Mouse (Mus musculus): ENCODE data around the gene Esp1. TPM values are rescaled to one million over a fixed set of nuclear protein-coding genes. Genes with fewer than 3 reads are reported as not detected.
"Not testable (repeated sequence)": the region's sequence is repeated elsewhere in the genome, so short reads cannot be mapped to it uniquely, and the experiment has no call there.

Gene Esp1
- not detected in 2 replicates for polyA plus RNA-seq (2012)

DNA sequence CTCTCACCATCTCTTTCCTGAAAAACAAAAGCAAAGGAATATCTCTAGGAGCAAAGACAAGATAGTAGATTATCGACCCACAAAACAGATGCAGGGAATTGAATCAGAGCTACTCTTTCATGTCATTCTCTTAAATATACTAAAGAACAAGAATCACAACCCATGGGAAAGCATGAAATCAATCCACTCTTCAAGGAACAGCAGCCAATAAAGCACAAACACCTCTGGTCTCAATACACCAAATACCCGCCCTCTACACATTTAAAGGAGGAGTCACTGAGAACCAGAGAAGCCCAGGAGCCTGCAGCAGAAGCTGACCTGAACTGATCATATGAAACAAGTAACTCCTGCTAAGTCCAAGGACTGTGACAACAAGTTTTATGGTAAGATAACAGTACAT is at the start of gene Esp1:
Gene Esp1, plus strand, starts transcription at position 301 of the 400 bp plus-strand sequence.
- TF ChIP-seq GATA1 (IDR thresholded peaks at IDR 0.05; ENCODE audit: low read length) (no peak), TAL1 (IDR thresholded peaks at IDR 0.05; ENCODE audit: low read length) (no peak)
- Histone ChIP-seq H3K4me3 (replicated peaks) (no peak within 1 kb of the TSS), H3K36me3 (ENCODE audit: control insufficient read depth) (no peaks in the 10 kb centered on the region), H3K9me3 (ENCODE audit: control insufficient read depth, low read length) (no peaks in the 10 kb centered on the region), H3K4me1 (ENCODE audit: control insufficient read depth) (no peaks in the 10 kb centered on the region), H3K27me3 (ENCODE audit: control insufficient read depth) (no peaks in the 10 kb centered on the region)

DNA sequence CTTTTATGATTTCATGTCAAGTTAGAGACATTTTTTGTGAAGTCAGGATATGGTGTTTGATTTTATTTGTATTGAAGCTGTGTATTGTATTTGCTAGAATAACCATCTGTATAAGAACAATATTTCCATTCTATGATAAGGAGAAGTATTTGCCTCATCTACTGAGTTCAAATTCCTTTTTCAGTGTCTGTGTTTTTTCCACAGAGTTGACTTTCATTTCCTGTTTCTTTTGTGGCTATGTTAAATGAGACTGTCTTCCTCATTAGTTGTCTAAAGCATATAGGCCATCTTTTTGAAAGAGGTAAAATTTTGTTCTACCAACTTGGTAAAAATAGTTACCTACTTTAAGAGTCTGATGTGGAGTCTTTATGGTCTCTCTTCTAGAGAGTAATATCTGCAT is 10.6 kb upstream of the Esp1 start:
- Histone ChIP-seq H3K9me3 (ENCODE audit: control insufficient read depth, low read length) (no peaks in the 10 kb centered on the region), H3K36me3 (ENCODE audit: control insufficient read depth) (no peaks in the 10 kb centered on the region), H3K4me3 (replicated peaks) (no peak overlapping the region), H3K27me3 (ENCODE audit: control insufficient read depth) (no peaks in the 10 kb centered on the region), H3K4me1 (ENCODE audit: control insufficient read depth) (no peaks in the 10 kb centered on the region)
- TF ChIP-seq GATA1 (IDR thresholded peaks at IDR 0.05; ENCODE audit: low read length) (no peak), TAL1 (IDR thresholded peaks at IDR 0.05; ENCODE audit: low read length) (no peak)

DNA sequence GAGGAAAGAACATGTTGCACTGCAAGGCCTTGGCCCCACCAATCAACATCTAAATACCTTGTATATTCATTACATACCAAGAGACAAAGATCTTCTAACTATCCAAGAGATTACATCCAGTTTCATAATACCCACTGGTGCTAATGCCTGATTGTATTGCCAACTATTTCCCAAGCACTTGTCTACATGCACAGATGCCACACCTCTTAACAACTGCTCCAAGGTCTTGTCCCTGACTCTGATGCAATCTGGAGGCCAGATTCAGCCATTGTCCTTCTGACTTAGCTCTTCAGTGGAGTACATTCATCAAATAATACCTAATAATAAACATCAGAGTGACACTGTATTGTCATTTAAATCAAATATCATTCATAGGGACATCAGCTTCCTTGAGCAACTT is 9.9 kb upstream of the Esp1 start:
- H3K4me3 ChIP-seq (replicated peaks), result not testable (repeated sequence)

DNA sequence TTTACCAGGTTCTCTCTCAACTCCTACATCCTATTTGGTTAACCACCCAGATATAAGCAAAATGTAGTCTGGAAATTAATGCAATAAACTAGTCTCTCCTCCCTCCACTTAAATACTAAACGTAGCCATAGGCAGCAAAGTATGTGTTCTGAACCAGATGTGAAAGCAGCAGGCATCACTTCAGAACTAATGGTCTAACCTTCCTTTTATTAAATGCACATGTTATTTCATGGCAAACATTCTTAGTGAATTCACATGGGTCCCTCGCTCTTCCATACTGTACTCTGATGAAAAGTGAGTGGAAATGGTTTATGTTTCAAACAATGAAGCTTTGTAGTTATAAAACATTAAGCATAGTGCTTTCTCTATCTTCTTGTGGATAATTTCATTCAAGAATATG is 4.4 kb downstream of the Esp1 start:
- Histone ChIP-seq H3K4me3 (replicated peaks) (no peak overlapping the region), H3K9me3 (ENCODE audit: control insufficient read depth, low read length) (no peaks in the 10 kb centered on the region), H3K36me3 (ENCODE audit: control insufficient read depth) (no peaks in the 10 kb centered on the region), H3K4me1 (ENCODE audit: control insufficient read depth) (no peaks in the 10 kb centered on the region), H3K27me3 (ENCODE audit: control insufficient read depth) (no peaks in the 10 kb centered on the region)
- TF ChIP-seq GATA1 (IDR thresholded peaks at IDR 0.05; ENCODE audit: low read length) (no peak), TAL1 (IDR thresholded peaks at IDR 0.05; ENCODE audit: low read length) (no peak)

More for the DNA sequence above, 9.9 kb upstream of the Esp1 start:
- not testable (repeated sequence) for H3K4me1 ChIP-seq (ENCODE audit: control insufficient read depth); H3K9me3 ChIP-seq (ENCODE audit: control insufficient read depth, low read length); H3K27me3 ChIP-seq (ENCODE audit: control insufficient read depth); H3K36me3 ChIP-seq (ENCODE audit: control insufficient read depth)

DNA sequence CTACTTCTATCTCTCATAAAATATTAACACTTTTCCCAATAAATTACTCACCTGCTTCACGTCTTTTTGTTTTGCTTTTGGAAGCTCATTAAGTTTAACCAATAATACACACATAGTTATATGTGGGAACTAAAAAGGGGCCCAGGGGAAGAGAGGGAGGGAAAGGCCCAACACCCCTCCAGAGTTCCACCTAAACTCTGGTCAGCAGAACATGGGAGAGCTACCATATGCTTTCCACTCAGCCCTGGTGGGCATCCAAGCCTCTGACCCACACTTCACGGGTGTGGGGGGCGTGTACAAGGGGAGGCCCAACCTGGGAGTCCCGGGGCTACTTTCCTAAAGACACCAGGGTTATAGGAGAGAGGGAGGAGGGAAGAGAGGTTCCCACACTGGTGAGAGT is 4.8 kb downstream of the Esp1 start:
- TF ChIP-seq GATA1 (IDR thresholded peaks at IDR 0.05; ENCODE audit: low read length) (no peak), TAL1 (IDR thresholded peaks at IDR 0.05; ENCODE audit: low read length) (no peak)
- H3K4me1 ChIP-seq (ENCODE audit: control insufficient read depth), result no peaks in the 10 kb centered on the region
- H3K27me3 ChIP-seq (ENCODE audit: control insufficient read depth), result no peaks in the 10 kb centered on the region
- H3K9me3 ChIP-seq (ENCODE audit: control insufficient read depth, low read length), result no peaks in the 10 kb centered on the region
- no peak overlapping the region for H3K4me3 ChIP-seq (replicated peaks)
- no peaks in the 10 kb centered on the region for H3K36me3 ChIP-seq (ENCODE audit: control insufficient read depth)

DNA sequence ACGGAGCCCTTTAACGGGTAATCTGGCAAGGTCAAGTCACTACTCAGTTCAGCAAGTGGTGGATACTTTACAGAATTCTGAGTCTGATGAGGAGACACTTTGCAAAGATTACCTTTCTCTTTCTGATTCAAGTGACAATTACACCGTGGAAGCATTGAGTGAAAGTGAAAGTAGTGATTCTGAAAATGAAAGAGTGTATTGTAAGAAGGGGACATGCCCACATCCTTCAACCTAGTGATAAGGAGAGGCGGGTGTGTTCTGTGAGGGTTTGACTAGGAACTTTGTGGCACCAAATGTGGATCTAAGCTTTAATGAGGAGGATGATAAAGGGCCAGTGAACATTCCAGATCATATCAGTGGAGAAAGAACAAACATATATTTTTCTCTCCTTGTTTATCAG is 36.7 kb downstream of the Esp1 start:
- H3K4me3 ChIP-seq (replicated peaks), result no peak overlapping the region
- TF ChIP-seq GATA1 (IDR thresholded peaks at IDR 0.05; ENCODE audit: low read length), result no peak
- no peak for TF ChIP-seq TAL1 (IDR thresholded peaks at IDR 0.05; ENCODE audit: low read length)
- no peaks in the 10 kb centered on the region for H3K27me3 ChIP-seq (ENCODE audit: control insufficient read depth)
- peaks cover 10% of the 10 kb centered on the region for H3K4me1 ChIP-seq (ENCODE audit: control insufficient read depth)
- H3K36me3 ChIP-seq (ENCODE audit: control insufficient read depth), result no peaks in the 10 kb centered on the region
- H3K9me3 ChIP-seq (ENCODE audit: control insufficient read depth, low read length), result no peaks in the 10 kb centered on the region

DNA sequence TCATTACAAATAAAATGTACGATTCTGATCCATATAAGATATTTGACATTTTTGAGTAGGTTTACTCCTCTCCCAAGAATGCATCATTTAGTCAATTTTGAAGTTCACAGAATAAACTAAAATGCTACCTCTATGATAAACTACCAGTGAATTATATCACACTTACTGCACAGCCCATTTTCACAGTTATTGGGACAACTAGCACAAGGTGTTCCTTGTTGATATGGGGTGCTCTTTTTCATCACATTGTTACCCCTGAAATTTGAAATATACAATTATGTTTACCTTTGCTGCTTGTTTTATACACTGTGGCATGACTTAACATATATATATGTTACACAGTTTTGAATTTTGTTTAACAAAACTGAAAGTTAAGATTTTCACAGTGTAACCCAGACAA is 40.2 kb downstream of the Esp1 start:
- no peaks in the 10 kb centered on the region for H3K27me3 ChIP-seq (ENCODE audit: control insufficient read depth)
- no peak overlapping the region for H3K4me3 ChIP-seq (replicated peaks)
- H3K4me1 ChIP-seq (ENCODE audit: control insufficient read depth), result peaks cover 10% of the 10 kb centered on the region
- no peak for TF ChIP-seq TAL1 (IDR thresholded peaks at IDR 0.05; ENCODE audit: low read length)
- no peaks in the 10 kb centered on the region for H3K36me3 ChIP-seq (ENCODE audit: control insufficient read depth)
- H3K9me3 ChIP-seq (ENCODE audit: control insufficient read depth, low read length), result no peaks in the 10 kb centered on the region

Other genes with a start within 250 kb of the Esp1 start
- gene Esp8, start 207.1 kb upstream of the Esp1 start, polyA plus RNA-seq (2012), result not detected in 2 replicates
- not detected in 2 replicates for gene Esp6, start 165.6 kb upstream of the Esp1 start, polyA plus RNA-seq (2012)
- not detected in 2 replicates for gene Esp4, start 128.5 kb upstream of the Esp1 start, polyA plus RNA-seq (2012)
- not detected in 2 replicates for gene Esp3, start 95.0 kb upstream of the Esp1 start, polyA plus RNA-seq (2012)
- not detected in 2 replicates for gene Crisp2, start 79.9 kb downstream of the Esp1 start, polyA plus RNA-seq (2012)
- 6.6 and 13.1 TPM in 2 replicates for gene Rhag, start 84.0 kb downstream of the Esp1 start, polyA plus RNA-seq (2012)
- gene 9130008F23Rik, start 153.4 kb downstream of the Esp1 start, polyA plus RNA-seq (2012), result 0.14 TPM in 1 of 2 replicates, not detected in the other
- not detected in 2 replicates for gene Glyatl3, start 187.2 kb downstream of the Esp1 start, polyA plus RNA-seq (2012)
- gene Mut, start 207.6 kb downstream of the Esp1 start, polyA plus RNA-seq (2012), result 0.08 and 0.41 TPM in 2 replicates
- gene Cenpq, start 207.9 kb downstream of the Esp1 start, polyA plus RNA-seq (2012), result 0.30 and 0.34 TPM in 2 replicates

Measured in erythroblast, embryonic 14.5 days (primary cell).